Mouse (Mus musculus) urinary bladder, postnatal 25 days (tissue): ENCODE results near the gene Gm3625.
A peak's percentile ranks its signal among the peaks of the same experiment; 100 is the strongest.

ENCODE experiments used
- DNase-seq: peaks from one replicate; pipeline ENCODE4 v3.0.0; 2022; ENCODE audit warnings: low spot score

The Gm3625 gene

GRCm38 (mm10) chr12:4592541-4593165, at the start of gene Gm3625, which contains the start of gene Itsn2:
Gene Gm3625, minus strand, starts transcription at chr12:4592927.
Gene Itsn2, plus strand, starts transcription at chr12:4592638.
- peak; percentile 74 for DNase-seq

- no peak for DNase-seq
Observed at GRCm38 (mm10) chr12:4640737-4641136, 48.0 kb upstream of the Gm3625 start.

- no peak for DNase-seq
Observed at GRCm38 (mm10) chr12:4638438-4638837, 45.7 kb upstream of the Gm3625 start.

GRCm38 (mm10) chr12:4632957-4633356, 40.2 kb upstream of the Gm3625 start:
- no peak for DNase-seq

- DNase-seq, result no peak
Observed at GRCm38 (mm10) chr12:4624201-4624600, 31.5 kb upstream of the Gm3625 start.

GRCm38 (mm10) chr12:4614722-4615121, 22.0 kb upstream of the Gm3625 start:
- no peak for DNase-seq

GRCm38 (mm10) chr12:4606625-4607024, 13.9 kb upstream of the Gm3625 start:
- no peak for DNase-seq

- DNase-seq, result no peak
Observed at GRCm38 (mm10) chr12:4599713-4600112, 7.0 kb upstream of the Gm3625 start.

GRCm38 (mm10) chr12:4598666-4599428, 6.1 kb upstream of the Gm3625 start:
- DNase-seq, result no peak

GRCm38 (mm10) chr12:4595055-4595454, 2.3 kb upstream of the Gm3625 start:
- no peak for DNase-seq

GRCm38 (mm10) chr12:4593930-4594391, 1.2 kb upstream of the Gm3625 start:
- DNase-seq, result no peak

- DNase-seq, result peak; percentile 48
Observed at GRCm38 (mm10) chr12:4593166-4593929, 621 bp upstream of the Gm3625 start.

GRCm38 (mm10) chr12:4592025-4592424, 702 bp downstream of the Gm3625 start:
- no peak for DNase-seq

GRCm38 (mm10) chr12:4588603-4589002, 4.1 kb downstream of the Gm3625 start:
- peak; percentile 61 for DNase-seq

- no peak for DNase-seq
Observed at GRCm38 (mm10) chr12:4587846-4588245, 4.9 kb downstream of the Gm3625 start.

GRCm38 (mm10) chr12:4582326-4582725, 10.4 kb downstream of the Gm3625 start:
- no peak for DNase-seq

- no peak for DNase-seq
Observed at GRCm38 (mm10) chr12:4574065-4574464, 18.7 kb downstream of the Gm3625 start.

GRCm38 (mm10) chr12:4571864-4572263, 20.9 kb downstream of the Gm3625 start:
- no peak for DNase-seq

- peak; percentile 11 for DNase-seq
Observed at GRCm38 (mm10) chr12:4558475-4559279, 34.0 kb downstream of the Gm3625 start.

- DNase-seq, result no peak
Observed at GRCm38 (mm10) chr12:4558013-4558412, 34.7 kb downstream of the Gm3625 start.

- no peak for DNase-seq
Observed at GRCm38 (mm10) chr12:4557436-4557835, 35.3 kb downstream of the Gm3625 start.

- no peak for DNase-seq
Observed at GRCm38 (mm10) chr12:4556891-4557290, 35.8 kb downstream of the Gm3625 start.
